Mouse (Mus musculus) ovary, adult 18-20 months (tissue): ENCODE measurements around the gene Pcsk5.

Experiments used
- DNase-seq: peaks from one replicate; pipeline ENCODE4 v3.0.0; 2022; ENCODE audit warnings: low spot score, mixed read lengths

Pcsk5 gene

GRCm38 (mm10) chr19:17837471-17837859, at the start of gene Pcsk5:
Gene Pcsk5, minus strand, starts transcription at chr19:17837632.
- DNase-seq, result peak; percentile 87

GRCm38 (mm10) chr19:17875804-17876203, 38.4 kb upstream of the Pcsk5 start:
- no peak for DNase-seq

GRCm38 (mm10) chr19:17874388-17874787, 37.0 kb upstream of the Pcsk5 start:
- no peak for DNase-seq

- DNase-seq, result no peak
These were observed 36.3 kb upstream of the Pcsk5 start for GRCm38 (mm10) chr19:17873755-17874154.

GRCm38 (mm10) chr19:17866317-17866891, 29.0 kb upstream of the Pcsk5 start:
- no peak for DNase-seq

GRCm38 (mm10) chr19:17860351-17861014, 23.1 kb upstream of the Pcsk5 start:
- DNase-seq, result no peak

GRCm38 (mm10) chr19:17856741-17857140, 19.3 kb upstream of the Pcsk5 start:
- DNase-seq, result no peak

GRCm38 (mm10) chr19:17848417-17848816, 11.0 kb upstream of the Pcsk5 start:
- no peak for DNase-seq

- no peak for DNase-seq
These were observed 8.5 kb upstream of the Pcsk5 start for GRCm38 (mm10) chr19:17845967-17846366.

GRCm38 (mm10) chr19:17841586-17841985, 4.2 kb upstream of the Pcsk5 start:
- DNase-seq, result no peak

- no peak for DNase-seq
These were observed 2.4 kb upstream of the Pcsk5 start for GRCm38 (mm10) chr19:17839856-17840255.

- peak; percentile 10 for DNase-seq
These were observed 614 bp downstream of the Pcsk5 start for GRCm38 (mm10) chr19:17836566-17837470.

GRCm38 (mm10) chr19:17835681-17836565, 1.5 kb downstream of the Pcsk5 start:
- peak; percentile 29 for DNase-seq

GRCm38 (mm10) chr19:17834894-17835293, 2.5 kb downstream of the Pcsk5 start:
- no peak for DNase-seq

- no peak for DNase-seq
These were observed 6.1 kb downstream of the Pcsk5 start for GRCm38 (mm10) chr19:17831376-17831775.

- DNase-seq, result no peak
These were observed 9.0 kb downstream of the Pcsk5 start for GRCm38 (mm10) chr19:17828414-17828813.

- DNase-seq, result no peak
These were observed 10.7 kb downstream of the Pcsk5 start for GRCm38 (mm10) chr19:17826694-17827093.

GRCm38 (mm10) chr19:17820046-17820445, 17.4 kb downstream of the Pcsk5 start:
- no peak for DNase-seq

- no peak for DNase-seq
These were observed 18.4 kb downstream of the Pcsk5 start for GRCm38 (mm10) chr19:17819081-17819480.

GRCm38 (mm10) chr19:17815062-17815461, 22.4 kb downstream of the Pcsk5 start:
- DNase-seq, result no peak

GRCm38 (mm10) chr19:17813449-17813990, 23.9 kb downstream of the Pcsk5 start:
- DNase-seq, result no peak

GRCm38 (mm10) chr19:17812661-17813060, 24.8 kb downstream of the Pcsk5 start:
- DNase-seq, result no peak
